Mouse (Mus musculus): ENCODE data around the gene Hlcs. TPM values are rescaled to one million over a fixed set of nuclear protein-coding genes. Genes with fewer than 3 reads are reported as not detected.

Hlcs gene
- polyA plus RNA-seq, 1 experiment: 7.5 TPM

DNA sequence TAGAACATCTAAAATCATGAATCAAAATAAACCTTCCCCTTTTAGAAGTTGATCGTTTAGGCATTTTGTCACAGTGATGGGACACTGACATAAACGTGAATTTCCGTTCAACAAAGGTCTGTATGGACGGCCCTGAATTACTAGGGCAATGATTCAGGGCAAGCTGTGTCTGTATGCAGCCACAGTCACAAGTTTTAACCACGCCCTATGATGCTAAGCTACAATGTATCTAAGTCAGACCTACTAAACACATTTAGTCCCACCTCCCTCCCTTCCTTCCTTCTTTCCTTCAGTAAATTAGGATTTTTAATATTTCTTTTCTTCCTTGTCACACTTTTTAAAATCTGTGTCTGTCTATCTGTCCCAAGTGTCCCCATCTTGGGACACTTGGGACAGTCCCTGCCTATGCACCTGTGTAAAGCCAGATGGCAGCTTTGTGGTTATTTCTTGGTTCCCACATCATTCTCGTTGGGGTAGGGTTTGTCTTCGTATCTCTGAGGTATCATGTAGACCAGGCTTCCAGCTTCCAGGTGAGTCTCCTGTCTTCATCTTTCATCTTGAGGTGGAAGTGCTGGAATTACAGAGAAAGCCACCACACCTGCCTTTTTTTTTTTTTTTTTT lies 137.9 kb downstream of the Hlcs start:
- WGBS: 77% methylated on average over 7 of the region's 7 CpGs
- H3K4me3 ChIP-seq (replicated peaks; ENCODE audit: control insufficient read depth, low read depth, low read length): no peak overlapping the region
- H3K27ac ChIP-seq (ENCODE audit: control insufficient read depth, insufficient read depth, low read depth, low read length, poor library complexity): no peak overlapping the region
- H3K4me1 ChIP-seq (ENCODE audit: control insufficient read depth, insufficient read depth, low read length): no peaks in the 10 kb centered on the region
- TF ChIP-seq POLR2A (IDR thresholded peaks at IDR 0.05; ENCODE audit: borderline replicate concordance, control insufficient read depth, low read depth, low read length) (no peak), CTCF (IDR thresholded peaks at IDR 0.05; ENCODE audit: control insufficient read depth, insufficient read depth, low read length) (no peak)

DNA sequence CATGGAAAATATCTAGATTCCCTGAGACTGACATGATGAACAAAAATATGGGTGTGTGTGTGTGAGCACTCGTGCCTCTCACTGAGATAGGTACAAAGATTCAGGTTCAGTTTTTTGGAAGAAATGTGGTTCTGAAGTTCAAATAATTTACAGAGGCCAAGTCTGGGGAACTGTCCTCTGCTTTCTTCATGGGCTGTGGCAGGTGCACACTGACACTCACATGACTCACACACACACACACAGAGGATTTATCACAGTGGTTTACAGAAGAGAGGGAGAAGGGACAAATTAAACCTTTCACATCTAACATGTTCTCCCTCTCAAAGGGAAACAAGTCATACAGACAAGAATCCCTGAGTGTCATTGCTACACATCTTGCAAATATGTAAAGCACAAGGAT lies 140.0 kb downstream of the Hlcs start:
- 79% methylated on average over 1 of the region's 1 CpGs for WGBS
- TF ChIP-seq POLR2A (IDR thresholded peaks at IDR 0.05; ENCODE audit: borderline replicate concordance, control insufficient read depth, low read depth, low read length): no peak
- TF ChIP-seq CTCF (IDR thresholded peaks at IDR 0.05; ENCODE audit: control insufficient read depth, insufficient read depth, low read length): no peak
- Histone ChIP-seq H3K4me3 (replicated peaks; ENCODE audit: control insufficient read depth, low read depth, low read length) (no peak overlapping the region), H3K27ac (ENCODE audit: control insufficient read depth, insufficient read depth, low read depth, low read length, poor library complexity) (no peak overlapping the region), H3K4me1 (ENCODE audit: control insufficient read depth, insufficient read depth, low read length) (no peaks in the 10 kb centered on the region; the same call in 1 of the 2 replicates)

DNA sequence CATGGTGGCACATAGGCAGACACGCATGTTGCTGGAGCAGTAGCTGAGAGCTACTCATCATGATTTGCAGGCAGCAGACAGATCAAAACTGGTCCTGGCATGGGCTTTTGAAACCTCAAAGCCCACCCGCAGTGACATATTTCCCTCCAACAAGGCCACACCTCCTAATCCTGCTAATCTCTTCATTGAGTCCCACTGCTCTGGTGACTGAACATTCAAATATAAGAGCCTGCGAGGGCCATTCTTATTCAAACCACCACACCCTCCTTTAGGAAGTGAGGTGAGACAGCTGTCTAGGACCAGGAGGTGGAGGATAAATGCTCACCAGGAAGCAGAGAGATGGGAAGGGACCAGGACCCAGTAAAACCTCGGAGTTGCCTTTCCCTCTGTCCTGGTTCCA lies 143.2 kb downstream of the Hlcs start:
- H3K27ac ChIP-seq (ENCODE audit: control insufficient read depth, insufficient read depth, low read depth, low read length, poor library complexity): no peak overlapping the region
- TF ChIP-seq POLR2A (IDR thresholded peaks at IDR 0.05; ENCODE audit: borderline replicate concordance, control insufficient read depth, low read depth, low read length): no peak
- TF ChIP-seq CTCF (IDR thresholded peaks at IDR 0.05; ENCODE audit: control insufficient read depth, insufficient read depth, low read length): no peak
- no peak overlapping the region for H3K4me3 ChIP-seq (replicated peaks; ENCODE audit: control insufficient read depth, low read depth, low read length)
- 82% methylated on average over 4 of the region's 4 CpGs for WGBS
- H3K4me1 ChIP-seq (ENCODE audit: control insufficient read depth, insufficient read depth, low read length): no peaks in the 10 kb centered on the region; the same call in 1 of the 2 replicates

DNA sequence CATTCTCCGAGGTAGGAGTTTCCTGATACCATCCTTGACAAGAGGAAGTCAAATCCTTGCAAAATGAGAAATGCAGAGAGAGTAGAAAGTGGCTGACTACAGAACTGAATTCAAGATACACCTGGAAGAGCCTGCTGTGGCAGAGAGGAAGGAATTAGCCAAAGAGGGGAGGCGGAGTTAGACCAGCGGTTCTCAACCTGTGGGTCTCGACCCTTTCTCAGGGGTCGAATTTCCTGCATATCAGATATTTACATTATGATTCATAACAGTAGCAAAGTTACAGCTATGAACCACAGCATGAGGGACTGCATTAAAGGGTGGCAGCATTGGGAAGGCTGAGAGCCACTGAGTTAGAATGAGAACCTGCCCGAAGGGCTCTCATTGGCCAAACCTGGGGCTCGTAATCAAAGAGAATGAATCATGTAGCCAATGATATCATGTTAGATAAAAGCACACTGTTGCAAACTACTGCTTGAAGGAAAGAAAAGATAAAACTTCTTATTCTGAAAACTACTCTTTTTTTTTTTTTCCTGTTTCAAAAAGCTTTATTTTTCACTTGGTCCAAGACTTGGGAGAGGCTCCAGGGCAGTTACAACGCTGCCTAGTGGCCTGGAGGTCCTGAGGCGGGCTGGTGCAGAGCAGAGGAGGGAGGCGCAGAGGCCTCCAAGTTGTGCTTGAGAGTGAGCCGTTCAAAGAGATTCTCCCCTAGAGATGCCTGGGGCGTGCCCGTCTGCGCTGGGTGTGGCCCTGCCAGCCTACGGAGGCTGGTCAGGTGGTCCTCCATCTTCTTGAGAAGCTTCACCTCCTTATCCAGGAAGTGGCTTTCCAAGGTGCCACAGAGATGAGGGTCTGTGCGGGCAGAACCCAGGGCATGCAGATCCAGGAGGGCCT lies 144.5 kb downstream of the Hlcs start:
- TF ChIP-seq POLR2A (IDR thresholded peaks at IDR 0.05; ENCODE audit: borderline replicate concordance, control insufficient read depth, low read depth, low read length): no peak
- no peak for TF ChIP-seq CTCF (IDR thresholded peaks at IDR 0.05; ENCODE audit: control insufficient read depth, insufficient read depth, low read length)
- Histone ChIP-seq H3K27ac (ENCODE audit: control insufficient read depth, insufficient read depth, low read depth, low read length, poor library complexity) (no peak overlapping the region), H3K4me1 (ENCODE audit: control insufficient read depth, insufficient read depth, low read length) (no peaks in the 10 kb centered on the region; the same call in 1 of the 2 replicates), H3K4me3 (replicated peaks; ENCODE audit: control insufficient read depth, low read depth, low read length) (no peak overlapping the region)
- 73% methylated on average over 16 of the region's 16 CpGs for WGBS

DNA sequence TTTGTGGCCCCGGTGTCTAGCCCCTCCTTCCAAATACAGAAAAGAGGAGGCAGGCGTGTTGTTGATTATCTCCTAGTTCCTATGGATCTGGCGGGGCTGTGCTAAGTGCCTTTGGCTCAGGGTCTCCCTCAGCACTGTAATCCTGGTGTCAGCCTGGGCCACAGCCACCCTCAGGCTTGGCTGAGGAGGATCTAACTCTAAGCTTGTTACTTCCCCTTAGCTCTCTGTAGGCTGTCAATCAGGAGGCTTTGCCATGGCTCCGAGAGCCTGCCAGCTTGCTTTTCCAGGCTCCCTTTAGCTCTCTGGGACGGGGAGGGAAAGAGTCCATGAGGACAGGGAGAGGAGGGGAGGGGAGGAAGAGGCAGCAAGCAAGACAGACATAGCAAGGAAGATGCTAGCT lies 148.4 kb downstream of the Hlcs start:
- no peak for TF ChIP-seq CTCF (IDR thresholded peaks at IDR 0.05; ENCODE audit: control insufficient read depth, insufficient read depth, low read length)
- no peak for TF ChIP-seq POLR2A (IDR thresholded peaks at IDR 0.05; ENCODE audit: borderline replicate concordance, control insufficient read depth, low read depth, low read length)
- Histone ChIP-seq H3K4me1 (ENCODE audit: control insufficient read depth, insufficient read depth, low read length) (no peaks in the 10 kb centered on the region; the same call in 1 of the 2 replicates), H3K4me3 (replicated peaks; ENCODE audit: control insufficient read depth, low read depth, low read length) (no peak overlapping the region), H3K27ac (ENCODE audit: control insufficient read depth, insufficient read depth, low read depth, low read length, poor library complexity) (no peak overlapping the region)
- 56% methylated on average over 5 of the region's 5 CpGs for WGBS

DNA sequence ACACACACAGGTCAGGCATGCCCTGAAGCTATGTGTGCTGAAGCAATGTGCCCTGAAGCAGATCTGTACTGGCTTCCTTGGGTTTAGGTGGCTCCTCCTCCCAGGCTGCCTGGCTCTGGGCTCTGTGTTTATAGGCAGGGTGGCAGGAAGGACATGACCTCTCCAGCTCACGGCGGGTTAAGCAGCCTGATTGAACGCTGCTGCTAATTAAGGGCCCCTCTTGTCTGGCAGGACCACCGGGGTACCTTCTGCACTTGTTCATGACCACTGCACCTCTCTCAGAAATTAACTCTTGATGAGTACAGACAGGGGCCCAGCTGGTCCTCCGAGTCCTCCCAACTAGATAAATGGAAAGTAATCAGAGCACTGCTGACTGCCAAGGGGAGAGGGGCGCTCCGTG lies 149.1 kb downstream of the Hlcs start:
- WGBS: 52% methylated on average over 7 of the region's 7 CpGs
- H3K27ac ChIP-seq (ENCODE audit: control insufficient read depth, insufficient read depth, low read depth, low read length, poor library complexity): no peak overlapping the region
- no peak overlapping the region for H3K4me3 ChIP-seq (replicated peaks; ENCODE audit: control insufficient read depth, low read depth, low read length)
- no peaks in the 10 kb centered on the region; the same call in 1 of the 2 replicates for H3K4me1 ChIP-seq (ENCODE audit: control insufficient read depth, insufficient read depth, low read length)
- no peak for TF ChIP-seq CTCF (IDR thresholded peaks at IDR 0.05; ENCODE audit: control insufficient read depth, insufficient read depth, low read length)
- TF ChIP-seq POLR2A (IDR thresholded peaks at IDR 0.05; ENCODE audit: borderline replicate concordance, control insufficient read depth, low read depth, low read length): no peak

DNA sequence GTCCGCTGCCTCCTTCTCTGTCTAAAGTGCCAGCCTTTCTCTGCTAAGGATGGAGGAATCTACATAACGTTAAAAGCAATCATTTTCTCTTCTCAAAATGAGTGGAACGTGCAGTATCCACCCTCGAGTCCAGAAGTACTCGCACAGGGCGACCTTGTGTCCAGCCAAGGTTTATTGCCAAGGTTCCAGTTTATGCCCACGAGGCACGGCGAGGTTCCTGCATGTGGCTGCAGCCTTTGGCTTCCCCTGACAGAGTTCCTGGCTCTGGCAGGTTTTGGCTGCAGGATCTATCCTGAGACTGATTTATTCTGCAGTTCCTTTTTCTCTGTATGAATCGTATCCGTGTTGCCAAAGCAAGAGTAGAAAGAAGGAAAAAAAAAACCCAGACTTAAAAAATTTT lies 150.3 kb downstream of the Hlcs start:
- Histone ChIP-seq H3K4me1 (ENCODE audit: control insufficient read depth, insufficient read depth, low read length) (no peaks in the 10 kb centered on the region; the same call in 1 of the 2 replicates), H3K27ac (ENCODE audit: control insufficient read depth, insufficient read depth, low read depth, low read length, poor library complexity) (no peak overlapping the region), H3K4me3 (replicated peaks; ENCODE audit: control insufficient read depth, low read depth, low read length) (no peak overlapping the region)
- TF ChIP-seq POLR2A (IDR thresholded peaks at IDR 0.05; ENCODE audit: borderline replicate concordance, control insufficient read depth, low read depth, low read length) (no peak), CTCF (IDR thresholded peaks at IDR 0.05; ENCODE audit: control insufficient read depth, insufficient read depth, low read length) (no peak)
- 57% methylated on average over 11 of the region's 11 CpGs for WGBS

DNA sequence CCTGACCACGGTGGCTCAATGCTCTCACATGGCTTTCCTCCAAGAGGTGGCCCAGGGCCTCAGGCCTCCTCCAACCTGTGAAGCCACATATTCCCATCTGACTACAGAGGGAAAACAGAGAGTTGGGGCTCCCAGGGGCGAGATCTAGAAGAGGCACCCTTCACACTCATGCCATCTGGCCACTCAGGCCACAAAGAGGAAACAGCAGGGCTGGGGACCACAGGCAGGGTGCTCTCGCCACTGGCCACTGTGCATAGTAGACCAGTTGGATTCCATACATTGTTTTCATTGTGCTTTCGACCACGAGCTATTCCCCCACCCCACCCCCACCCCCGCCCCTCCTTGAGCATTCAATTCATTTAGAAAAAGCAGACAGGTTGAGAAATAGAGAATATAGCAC lies 151.4 kb downstream of the Hlcs start:
- Histone ChIP-seq H3K27ac (ENCODE audit: control insufficient read depth, insufficient read depth, low read depth, low read length, poor library complexity) (no peak overlapping the region), H3K4me1 (ENCODE audit: control insufficient read depth, insufficient read depth, low read length) (no peaks in the 10 kb centered on the region; the same call in 1 of the 2 replicates), H3K4me3 (replicated peaks; ENCODE audit: control insufficient read depth, low read depth, low read length) (no peak overlapping the region)
- WGBS: 43% methylated on average over 6 of the region's 6 CpGs
- TF ChIP-seq POLR2A (IDR thresholded peaks at IDR 0.05; ENCODE audit: borderline replicate concordance, control insufficient read depth, low read depth, low read length): no peak
- no peak for TF ChIP-seq CTCF (IDR thresholded peaks at IDR 0.05; ENCODE audit: control insufficient read depth, insufficient read depth, low read length)

Measured in bone marrow, adult 2 months (tissue).